8 mouse cellular contexts compared by ENCODE assay signal in the genomic region with DNA sequence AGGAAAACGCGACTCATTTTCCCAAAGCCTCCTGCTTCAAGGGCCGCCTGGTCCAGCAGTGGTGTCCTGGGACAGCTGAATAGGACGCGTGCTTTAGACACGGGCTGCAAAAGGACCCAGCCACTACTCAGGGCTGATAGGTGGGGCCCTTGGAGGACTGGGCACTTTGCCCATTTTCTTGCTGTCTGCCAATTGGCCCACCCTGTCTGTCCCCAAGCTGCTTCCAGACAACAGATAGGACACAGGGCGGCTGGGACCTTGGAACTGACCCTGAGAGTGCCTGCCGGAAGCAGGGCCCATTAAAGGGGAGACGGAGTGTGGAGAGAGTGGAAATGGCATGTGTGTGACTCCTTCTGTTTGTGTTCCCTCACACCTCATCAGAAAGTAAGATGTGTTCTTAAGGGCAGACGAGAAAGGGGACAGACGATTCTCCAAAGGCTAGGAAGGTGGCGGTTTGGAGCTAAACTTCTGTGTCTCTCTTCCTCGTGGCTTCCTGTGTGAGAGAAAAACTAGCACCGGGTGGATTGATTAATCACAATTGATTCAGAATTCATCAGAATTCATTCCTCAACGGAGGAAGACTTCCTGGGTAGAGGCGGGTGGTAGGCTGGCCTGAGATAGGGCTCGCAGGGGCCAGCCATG. TPM values are rescaled to one million over a fixed set of nuclear protein-coding genes. Genes with fewer than 3 reads are reported as not detected.
DNase-seq lines count a peak whose midpoint lies in the region; ATAC-seq and TF ChIP-seq lines count a peak whose summit lies in the region.

No protein-coding gene starts in this region.

- H3K9me3 ChIP-seq in embryonic facial prominence, embryonic 15.5 days (replicated peaks), result no peaks in the 10 kb centered on the region
- no peaks in the 10 kb centered on the region for H3K9me3 ChIP-seq in limb, embryonic 15.5 days
- no peaks in the 10 kb centered on the region for H3K9me3 ChIP-seq in midbrain, embryonic 15.5 days

- no peak for TF ChIP-seq POLR2A in kidney, adult 2 months (IDR thresholded peaks at IDR 0.05; ENCODE audit: low read depth, low read length)

- H3K4me2 ChIP-seq in embryonic facial prominence, embryonic 15.5 days (replicated peaks), result peak overlapping the region; percentile 72
- H3K4me2 ChIP-seq in limb, embryonic 15.5 days, result peak overlapping the region; percentile 74
- peak overlapping the region; percentile 71 for H3K4me2 ChIP-seq in midbrain, embryonic 15.5 days

- peak; percentile 39 for ATAC-seq in embryonic facial prominence, embryonic 15.5 days (ENCODE audit: insufficient number of reproducible peaks, low FRiP score, low TSS enrichment, low read depth)
- ATAC-seq in limb, embryonic 15.5 days (ENCODE audit: insufficient number of reproducible peaks, low FRiP score, low TSS enrichment, low read depth), result peak; percentile 56
- peak; percentile 31; the same call in 1 of the 2 replicates for ATAC-seq in midbrain, embryonic 15.5 days (replicated peaks)

- H3K27me3 ChIP-seq in embryonic facial prominence, embryonic 15.5 days, result no peaks in the 10 kb centered on the region
- H3K27me3 ChIP-seq in kidney, adult 2 months (replicated peaks; ENCODE audit: control insufficient read depth, insufficient read depth, low read length), result no peaks in the 10 kb centered on the region
- H3K27me3 ChIP-seq in limb, embryonic 15.5 days, result no peaks in the 10 kb centered on the region
- no peaks in the 10 kb centered on the region for H3K27me3 ChIP-seq in midbrain, embryonic 15.5 days (replicated peaks)

- peak overlapping the region; percentile 93 for H3K27ac ChIP-seq in embryonic facial prominence, embryonic 15.5 days (replicated peaks)
- peak overlapping the region; percentile 98 for H3K27ac ChIP-seq in kidney, adult 2 months (ENCODE audit: insufficient read depth, low read depth, low read length)
- peak overlapping the region; percentile 89 for H3K27ac ChIP-seq in limb, embryonic 15.5 days
- peak overlapping the region; percentile 76 for H3K27ac ChIP-seq in midbrain, embryonic 15.5 days

- WGBS in embryonic facial prominence, embryonic 15.5 days, result 29% methylated on average over 17 of the region's 17 CpGs
- 17% methylated on average over 17 of the region's 17 CpGs for WGBS in kidney, adult 2 months
- 25% methylated on average over 17 of the region's 17 CpGs for WGBS in limb, embryonic 15.5 days
- 34% methylated on average over 17 of the region's 17 CpGs for WGBS in midbrain, embryonic 15.5 days

- peaks cover 37% of the 10 kb centered on the region for H3K4me1 ChIP-seq in embryonic facial prominence, embryonic 15.5 days
- H3K4me1 ChIP-seq in kidney, adult 2 months (ENCODE audit: control insufficient read depth, insufficient read depth, low read length), result peaks cover 24% of the 10 kb centered on the region
- peaks cover 26% of the 10 kb centered on the region for H3K4me1 ChIP-seq in limb, embryonic 15.5 days
- peaks cover 32% of the 10 kb centered on the region for H3K4me1 ChIP-seq in midbrain, embryonic 15.5 days

- peak overlapping the region; percentile 96 for H3K4me3 ChIP-seq in embryonic facial prominence, embryonic 15.5 days (replicated peaks)
- 0 out of 2 replicates have a peak overlapping the region, but pooled peaks have one; percentile 0 for H3K4me3 ChIP-seq in kidney, adult 2 months (ENCODE audit: insufficient read depth, low read depth, low read length)
- H3K4me3 ChIP-seq in limb, embryonic 15.5 days, result peak overlapping the region; percentile 94
- peak overlapping the region; percentile 62 for H3K4me3 ChIP-seq in midbrain, embryonic 15.5 days

- no peak for TF ChIP-seq CTCF in kidney, adult 2 months (conservative IDR thresholded peaks at IDR 0.05; ENCODE audit: insufficient read depth, insufficient read length, low read depth, low read length)

- H3K9ac ChIP-seq in embryonic facial prominence, embryonic 15.5 days, result peak overlapping the region; percentile 18; the same call in 1 of the 2 replicates
- H3K9ac ChIP-seq in limb, embryonic 15.5 days, result peak overlapping the region; percentile 46; the same call in 1 of the 2 replicates
- peak overlapping the region; percentile 35; the same call in 1 of the 2 replicates for H3K9ac ChIP-seq in midbrain, embryonic 15.5 days

- DNase-seq in thymus, postnatal 4 days, result peak; percentile 32
- DNase-seq in thymus, postnatal 10 days (ENCODE audit: low spot score in 2 of 2), result no peak
- peak; percentile 93 for DNase-seq in heart, adult 8-10 months (ENCODE audit: low spot score)
- peak; percentile 90 for DNase-seq in kidney, adult 2 months
- DNase-seq in spleen, postnatal 36 days (ENCODE audit: low spot score in 2 of 2), result peak; percentile 68 to 71

- H3K36me3 ChIP-seq in embryonic facial prominence, embryonic 15.5 days, result peaks cover under 1% of the 10 kb centered on the region; the same call in 1 of the 2 replicates
- 0 out of 2 replicates have a peak, but pooled peaks cover 2% of the 10 kb centered on the region for H3K36me3 ChIP-seq in kidney, adult 2 months (ENCODE audit: control insufficient read depth, insufficient read depth, low read length)
- H3K36me3 ChIP-seq in limb, embryonic 15.5 days, result no peaks in the 10 kb centered on the region
- no peaks in the 10 kb centered on the region for H3K36me3 ChIP-seq in midbrain, embryonic 15.5 days (replicated peaks)

RNA-seq across cellular contexts. Expression of a gene that starts 1.0 kb away (rescaled TPM):
- 33.6 and 35.5 TPM in 2 replicates for polyA plus RNA-seq in embryonic facial prominence, embryonic 15.5 days (2015; fragmentation: Nextera tagmentation; extraction: Ambion mirVana)
- total RNA-seq in heart, adult 8-10 months (2022), result 10 to 100 TPM; 19.0 to 34.0 (median 30.2) TPM
- polyA plus RNA-seq in kidney, adult 2 months (2012; rRNA removed), result 35.5 and 57.6 TPM in 2 replicates
- polyA plus RNA-seq in limb, embryonic 15.5 days (2015; fragmentation: Nextera tagmentation; extraction: Ambion mirVana), result 30.5 and 37.1 TPM in 2 replicates
- 22.9 and 25.5 TPM in 2 replicates for polyA plus RNA-seq in midbrain, embryonic 15.5 days (2015; fragmentation: Nextera tagmentation; extraction: Ambion mirVana)

Comparison
In these comparisons a context has a peak if more than half of its experiments do, and no peak if none do; other contexts are left out.
1. DNase-seq: peak in thymus, postnatal 4 days (single experiment), heart, adult 8-10 months (single experiment), kidney, adult 2 months (single experiment) and spleen, postnatal 36 days (2 of 2); none in thymus, postnatal 10 days (0 of 2).
2. H3K4me3 ChIP-seq: peak in every context shown above with its lines; median percentile 96 in embryonic facial prominence, embryonic 15.5 days; 94 in limb, embryonic 15.5 days; 62 in midbrain, embryonic 15.5 days; 0 in kidney, adult 2 months.
3. Peak in every context shown above with its lines, with median percentiles within 50 percentile points of each other: ATAC-seq, H3K27ac ChIP-seq, H3K4me2 ChIP-seq and H3K9ac ChIP-seq.